Mouse (Mus musculus) ES-E14 (cell line): ENCODE results near the gene Mctp1. TPM values are rescaled to one million over a fixed set of nuclear protein-coding genes. Genes with fewer than 3 reads are reported as not detected.
A peak's percentile ranks its signal among the peaks of the same experiment; 100 is the strongest.

Experiments used
- DNase-seq: peaks from one replicate; pipeline ENCODE4 v3.0.0-alpha.2; 2013; ENCODE audit warnings: low read depth, low spot score
- H3K27ac ChIP-seq: 2 replicates; pipeline ENCODE4 v1.5.1; 2012; ENCODE audit warnings: low read depth, mild to moderate bottlenecking, low read length, moderate library complexity, mixed read lengths; ENCODE audit not compliant: poor library complexity, insufficient read depth, severe bottlenecking
- H3K36me3 ChIP-seq: 2 replicates; pipeline ENCODE4 v1.6.1; 2012; ENCODE audit warnings: mild to moderate bottlenecking, low read length, moderate library complexity, mixed read lengths; ENCODE audit not compliant: control insufficient read depth, poor library complexity, insufficient read depth, severe bottlenecking
- H3K4me1 ChIP-seq, 2 experiments: fragments of 150-350 bp in 1 of 2; sonication (generic) in 1 of 2; 2 replicates each; pipeline ENCODE4 v1.6.1; 2012; ENCODE audit warnings: low read length in 2 of 2, mild to moderate bottlenecking in 1 of 2, mixed read lengths in 1 of 2; ENCODE audit not compliant: control insufficient read depth in 2 of 2, insufficient read depth in 2 of 2, poor library complexity in 1 of 2
- H3K4me3 ChIP-seq, 2 experiments: fragments of 150-350 bp in 1 of 2; sonication (generic) in 1 of 2; 2 replicates each; pipeline ENCODE4 v1.5.1; 2012; ENCODE audit warnings: low read length in 2 of 2, low read depth in 1 of 2, mild to moderate bottlenecking in 1 of 2, mixed read lengths in 1 of 2; ENCODE audit not compliant: insufficient read depth in 1 of 2, poor library complexity in 1 of 2, severe bottlenecking in 1 of 2
- H3K9ac ChIP-seq: 2 replicates; pipeline ENCODE4 v1.6.1; 2012; ENCODE audit warnings: low read depth, mild to moderate bottlenecking, low read length, mixed read lengths; ENCODE audit not compliant: poor library complexity, insufficient read depth, severe bottlenecking
- H3K9me3 ChIP-seq: fragments of 150-350 bp; sonication (generic); 2 replicates; pipeline ENCODE4 v1.6.1; 2012; ENCODE audit warnings: low read depth, mild to moderate bottlenecking, low read length; ENCODE audit not compliant: control insufficient read depth, insufficient read depth
- CHD2 ChIP-seq: IDR thresholded peaks from 2 replicates; pipeline ENCODE4 v1.6.1; 2014; ENCODE audit warnings: mild to moderate bottlenecking, low read depth, low read length, inconsistent platforms
- HCFC1 ChIP-seq: IDR thresholded peaks from 2 replicates; pipeline ENCODE4 v1.6.1; 2012; ENCODE audit warnings: low read length, inconsistent platforms, borderline replicate concordance; ENCODE audit not compliant: insufficient read depth
- MAFK ChIP-seq: IDR thresholded peaks from 2 replicates; pipeline ENCODE4 v1.6.1; 2014; ENCODE audit warnings: mild to moderate bottlenecking, low read depth, low read length, inconsistent platforms; ENCODE audit not compliant: insufficient read depth
- ZC3H11A ChIP-seq: IDR thresholded peaks from 2 replicates; pipeline ENCODE4 v1.6.1; 2012; ENCODE audit warnings: low read depth, mild to moderate bottlenecking, inconsistent platforms, low read length, borderline replicate concordance
- ZNF384 ChIP-seq: IDR thresholded peaks from 2 replicates; pipeline ENCODE4 v1.6.1; 2012; ENCODE audit warnings: low read depth, low read length, inconsistent platforms
- in situ Hi-C, 2 experiments: fragments of 600-800 bp; cut with MboI; formaldehyde crosslinking; loops; one replicate each; pipeline ENCODE4 v1.15.1; 2025; ENCODE audit warnings: low sequenced_read_pairs in 2 of 2, inconsistent platforms in 1 of 2; ENCODE audit not compliant: unreplicated experiment in 2 of 2
- total RNA-seq: library from RNA; depleted of rRNA; stranded (reverse); fragments of 300-350 nt; gene quantifications from 2 replicates; pipeline ENCODE4 v1.2.3, GENCODE M21; 2012

The Mctp1 gene
- total RNA-seq, 1 experiment: 0.80 TPM

DNA sequence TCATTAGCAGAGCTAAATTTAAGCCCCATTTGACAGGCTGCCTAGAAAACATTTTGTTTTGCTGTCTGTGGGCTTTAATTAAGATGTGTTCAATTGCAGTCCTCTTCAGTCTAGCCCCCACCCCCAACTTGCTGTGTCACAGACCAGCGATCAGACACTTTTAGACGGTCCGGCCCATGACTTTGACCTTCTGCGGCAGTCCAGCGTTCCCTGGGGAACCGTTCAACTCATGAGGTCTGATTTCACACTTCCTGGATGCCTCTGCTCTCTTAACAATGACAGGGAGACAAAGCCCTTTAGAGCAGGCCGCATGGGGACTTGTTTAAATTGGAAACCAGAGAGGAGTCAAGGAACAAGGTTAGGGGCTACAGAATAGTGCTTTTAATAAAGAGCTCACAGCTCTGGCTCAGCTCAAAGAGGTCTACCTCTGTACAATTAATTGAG lies 426.2 kb downstream of the Mctp1 start:
- Histone ChIP-seq H3K9ac (no peak overlapping the region), H3K4me3 (no peak overlapping the region), H3K9me3 (no peaks in the 10 kb centered on the region), H3K27ac (no peak overlapping the region), H3K4me1 (no peaks in the 10 kb centered on the region), H3K36me3 (no peaks in the 10 kb centered on the region)
- in situ Hi-C loops: no loop called here
- TF ChIP-seq CHD2 (no peak), HCFC1 (no peak), MAFK (no peak), ZC3H11A (no peak)
- DNase-seq: peak; percentile 17

- no peak overlapping the region for H3K9ac ChIP-seq
- H3K4me3 ChIP-seq: no peak overlapping the region
- no peaks in the 10 kb centered on the region for H3K4me1 ChIP-seq
- in situ Hi-C loops: no loop called here
- no peak overlapping the region for H3K27ac ChIP-seq
- DNase-seq: no peak
- TF ChIP-seq CHD2 (no peak), MAFK (no peak), ZNF384 (no peak), ZC3H11A (no peak), HCFC1 (no peak)
- H3K36me3 ChIP-seq: no peaks in the 10 kb centered on the region
- H3K9me3 ChIP-seq: no peaks in the 10 kb centered on the region
These were observed 438.7 kb downstream of the Mctp1 start for GRCm38 (mm10) chr13:76823083-76823482.

GRCm38 (mm10) chr13:76824932-76825694 lies 440.8 kb downstream of the Mctp1 start:
- DNase-seq: no peak
- H3K4me1 ChIP-seq: no peaks in the 10 kb centered on the region
- no peaks in the 10 kb centered on the region for H3K9me3 ChIP-seq
- H3K27ac ChIP-seq: no peak overlapping the region
- no peak for TF ChIP-seq HCFC1
- TF ChIP-seq ZNF384: no peak
- no peak for TF ChIP-seq MAFK
- no peak for TF ChIP-seq CHD2
- TF ChIP-seq ZC3H11A: no peak
- no peaks in the 10 kb centered on the region for H3K36me3 ChIP-seq
- no peak overlapping the region for H3K4me3 ChIP-seq
- H3K9ac ChIP-seq: no peak overlapping the region
- in situ Hi-C loops: loop anchor here in 1 of 2 experiments (25.0 kb wide), 1 partner anchor 1362 kb away; the partner anchor contains the start of gene Nr2f1

DNA sequence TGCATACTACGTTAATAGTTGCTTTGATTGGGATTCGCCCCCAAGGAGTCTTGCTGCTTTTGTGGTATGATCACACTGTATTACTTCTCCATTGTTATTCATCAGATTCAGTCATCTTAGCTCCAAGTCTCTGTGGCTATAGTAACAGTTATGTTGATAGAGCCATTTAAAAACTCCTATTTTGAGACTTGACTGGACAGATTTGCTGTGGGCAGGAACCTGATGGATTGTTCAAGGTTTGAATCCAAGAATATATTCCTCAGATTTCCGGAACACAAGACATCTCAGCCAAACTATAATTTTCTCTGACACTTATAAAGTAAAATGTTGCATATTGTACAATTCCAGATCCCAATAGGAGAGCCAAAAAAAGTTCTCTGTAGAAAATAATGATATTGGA lies 443.4 kb downstream of the Mctp1 start:
- in situ Hi-C loops: loop anchor here in 1 of 2 experiments (25.0 kb wide), 1 partner anchor 1360 kb away; the partner anchor contains the start of gene Nr2f1
- no peaks in the 10 kb centered on the region for H3K9me3 ChIP-seq
- no peak overlapping the region for H3K9ac ChIP-seq
- TF ChIP-seq ZNF384 (no peak), HCFC1 (no peak), MAFK (no peak), CHD2 (no peak), ZC3H11A (no peak)
- no peaks in the 10 kb centered on the region for H3K4me1 ChIP-seq
- H3K4me3 ChIP-seq: no peak overlapping the region
- H3K36me3 ChIP-seq: no peaks in the 10 kb centered on the region
- no peak overlapping the region for H3K27ac ChIP-seq
- DNase-seq: no peak

DNA sequence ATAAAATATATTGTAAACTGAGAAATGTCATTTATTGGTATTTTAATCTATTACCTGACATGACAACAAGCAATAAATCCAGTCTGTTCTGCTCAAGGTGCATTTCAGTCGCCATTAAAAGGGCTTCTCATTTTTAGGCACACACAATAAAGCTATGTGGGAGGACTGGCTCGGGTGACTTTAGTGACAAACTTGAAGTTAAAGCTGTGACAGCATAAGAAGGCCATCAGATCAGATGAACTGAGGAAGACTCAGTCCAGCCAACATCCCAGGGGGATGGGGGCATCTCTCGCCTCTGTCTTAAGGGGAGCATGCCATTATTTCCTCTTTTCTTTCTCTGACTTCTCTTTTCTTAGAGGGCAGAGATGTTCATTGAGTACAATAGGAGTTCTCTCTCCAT lies 453.7 kb downstream of the Mctp1 start:
- Histone ChIP-seq H3K9me3 (no peaks in the 10 kb centered on the region), H3K9ac (no peak overlapping the region), H3K27ac (no peak overlapping the region), H3K4me3 (no peak overlapping the region), H3K36me3 (no peaks in the 10 kb centered on the region), H3K4me1 (no peaks in the 10 kb centered on the region)
- no peak for DNase-seq
- TF ChIP-seq MAFK (no peak), ZNF384 (no peak), CHD2 (no peak), ZC3H11A (no peak), HCFC1 (no peak)
- in situ Hi-C loops: loop anchor here in 1 of 2 experiments (25.0 kb wide), 1 partner anchor 1349 kb away; the partner anchor contains the start of gene Nr2f1
